Mouse (Mus musculus) adrenal gland, adult 18-20 months (tissue): Measurements from ENCODE around the gene Il10rb. TPM values are rescaled to one million over a fixed set of nuclear protein-coding genes. Genes with fewer than 3 reads are reported as not detected.

Source experiments
- DNase-seq, 2 experiments: peaks; one replicate each; pipeline ENCODE4 v3.0.0; 2021 to 2022; ENCODE audit warnings: low spot score in 2 of 2
- total RNA-seq, 2 experiments: library from RNA; stranded (reverse); gene quantifications; 1 replicate in 1 of 2; 2 replicates in 1 of 2; pipeline ENCODE4 v1.2.3; 2021

The Il10rb gene
- total RNA-seq, 2 experiments from 2014 or later = 176 to 268 TPM

GRCm38 (mm10) chr16:91380151-91380550, 25.8 kb upstream of the Il10rb start:
- no peak for DNase-seq

GRCm38 (mm10) chr16:91381606-91382005, 24.4 kb upstream of the Il10rb start:
- DNase-seq = no peak

DNA sequence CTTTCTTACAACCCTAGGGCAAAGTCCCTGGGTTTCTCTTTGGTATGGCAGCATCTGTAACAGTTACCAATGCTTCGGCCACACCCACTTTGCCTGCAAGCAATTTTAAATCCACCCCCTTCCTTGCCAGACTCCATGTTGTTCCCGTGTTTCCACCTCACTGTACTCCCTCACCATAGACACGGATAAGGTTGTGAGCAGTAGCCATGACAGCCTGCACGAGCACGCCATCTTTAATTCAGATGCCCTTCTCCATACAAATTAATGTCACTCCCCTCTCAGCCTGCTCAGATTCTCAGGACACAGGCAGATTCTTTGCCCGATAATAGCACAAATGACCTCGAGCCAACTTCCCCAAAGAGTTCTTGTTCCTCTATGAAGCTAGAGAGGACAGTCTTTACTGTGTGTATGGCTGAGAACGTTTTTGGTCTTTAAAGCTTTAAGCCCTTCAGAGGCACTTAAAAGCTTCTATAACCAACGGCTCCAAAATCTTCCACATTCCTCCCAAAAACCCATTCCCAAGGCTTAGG, 23.6 kb upstream of the Il10rb start:
- no peak for DNase-seq

- DNase-seq = no peak
Measured at GRCm38 (mm10) chr16:91384221-91384620, 21.7 kb upstream of the Il10rb start.

GRCm38 (mm10) chr16:91385621-91386020, 20.3 kb upstream of the Il10rb start:
- DNase-seq = no peak

- DNase-seq = no peak
Measured at GRCm38 (mm10) chr16:91386419-91387120, 19.4 kb upstream of the Il10rb start.

DNA sequence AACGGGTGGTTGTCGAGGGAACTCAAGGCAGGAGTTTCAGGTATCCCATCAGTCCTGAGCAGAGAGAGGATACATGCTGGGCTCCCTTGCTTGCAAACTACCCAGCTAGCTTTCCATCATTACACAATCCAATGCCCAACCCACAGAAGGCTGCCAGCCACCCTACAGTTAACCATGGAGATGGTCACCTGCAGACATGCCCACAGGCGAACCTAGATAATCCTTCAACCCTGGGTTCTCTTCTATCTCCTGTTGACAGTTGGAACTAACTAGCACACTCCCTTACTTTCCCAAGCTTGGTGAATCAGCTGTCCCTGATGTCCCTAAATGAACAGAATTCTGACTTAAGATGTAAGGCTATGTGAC, 18.9 kb upstream of the Il10rb start:
- DNase-seq = no peak

DNA sequence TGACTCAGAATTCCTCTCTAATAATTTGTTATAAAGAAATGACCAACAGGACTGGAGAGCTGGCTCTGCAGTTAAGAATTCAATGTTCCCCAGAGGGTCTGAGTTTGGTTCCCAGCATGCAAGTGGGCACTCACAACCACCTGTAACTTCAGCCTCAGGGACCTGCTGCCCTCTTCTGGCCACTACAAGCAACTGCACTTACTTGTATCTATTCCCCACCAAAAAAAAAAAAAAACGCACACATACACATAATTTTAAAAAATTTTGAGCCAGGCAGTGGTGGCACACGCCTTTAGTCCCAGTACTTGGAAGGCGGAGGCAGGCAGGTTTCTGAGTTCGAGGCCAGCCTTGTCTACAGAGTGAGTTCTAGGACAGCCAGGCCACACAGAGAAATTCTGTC, 15.9 kb upstream of the Il10rb start:
- no peak for DNase-seq

GRCm38 (mm10) chr16:91391421-91391820, 14.5 kb upstream of the Il10rb start, which contains the start of gene Gm21970:
TSS of gene Gm21970 (plus strand) at chr16:91391721.
- no peak for DNase-seq

GRCm38 (mm10) chr16:91394826-91395410, 11.0 kb upstream of the Il10rb start:
- DNase-seq = no peak

DNA sequence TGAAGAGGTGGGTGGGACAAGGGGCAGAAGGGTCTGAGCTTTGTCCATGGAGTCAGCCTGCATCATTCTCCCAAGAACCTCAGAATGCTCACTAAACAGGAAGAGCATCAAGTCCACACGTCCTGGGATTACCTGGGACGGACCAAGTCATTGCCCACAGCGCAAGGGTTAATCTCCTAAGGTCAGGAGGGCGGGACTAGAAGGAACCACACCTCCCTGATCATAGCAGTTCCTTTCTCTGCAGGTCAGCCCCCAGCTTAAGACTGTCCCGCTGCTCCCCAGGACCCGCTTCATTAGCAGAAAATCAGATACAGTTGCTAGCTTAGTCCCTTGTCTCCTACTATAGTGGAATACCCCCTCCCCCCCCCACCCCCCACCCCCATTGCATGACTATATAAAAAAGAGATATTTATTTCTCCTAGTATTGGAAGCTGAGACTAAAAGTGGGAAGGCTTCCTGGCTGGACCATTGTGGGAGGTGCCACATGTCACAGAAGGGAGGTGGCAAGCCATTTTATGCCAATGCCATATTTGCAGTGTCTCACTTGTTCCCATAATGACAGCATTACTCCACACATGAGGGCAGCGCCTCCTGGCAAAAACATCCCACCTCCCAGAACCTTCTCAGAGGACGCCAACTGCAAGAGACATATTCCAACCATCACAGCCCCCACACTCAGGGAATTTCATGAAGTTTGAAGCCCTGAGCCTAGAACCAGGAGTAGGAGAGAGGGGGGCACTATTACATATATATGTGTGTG, 10.2 kb upstream of the Il10rb start:
- DNase-seq = no peak

DNA sequence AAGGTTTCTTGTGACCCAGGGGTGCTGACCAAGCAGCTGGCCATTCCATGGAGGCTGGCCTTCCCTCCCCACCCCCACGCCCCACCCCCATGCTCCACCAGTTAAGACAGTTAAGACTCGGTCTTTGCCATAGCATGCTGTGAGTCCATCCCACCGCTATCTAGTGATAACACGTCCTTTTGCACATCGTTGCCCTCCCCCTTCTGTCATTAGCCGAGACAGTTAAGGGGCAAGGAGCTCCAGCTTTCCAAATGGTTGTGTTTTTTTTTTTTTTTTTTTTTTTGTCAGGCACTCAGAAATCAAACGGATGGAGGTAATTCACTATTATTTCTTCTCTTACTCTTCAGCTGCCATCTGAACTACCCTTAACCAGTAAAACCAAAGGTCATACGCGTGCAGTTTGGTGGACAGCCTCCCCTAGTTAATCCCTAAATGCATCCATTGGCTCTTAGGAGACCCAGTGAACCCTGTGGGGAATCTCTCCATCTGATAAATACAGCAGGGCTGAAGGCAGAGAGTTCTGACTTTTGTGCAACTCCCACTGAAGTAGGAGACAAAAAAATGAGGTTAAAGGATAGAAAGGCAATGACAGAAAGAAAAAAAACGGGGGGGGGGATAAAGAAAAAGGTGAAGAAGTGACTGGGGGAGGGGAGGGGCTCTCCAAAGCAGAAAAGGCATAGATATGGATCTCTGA, 9.0 kb upstream of the Il10rb start:
- DNase-seq = no peak

DNA sequence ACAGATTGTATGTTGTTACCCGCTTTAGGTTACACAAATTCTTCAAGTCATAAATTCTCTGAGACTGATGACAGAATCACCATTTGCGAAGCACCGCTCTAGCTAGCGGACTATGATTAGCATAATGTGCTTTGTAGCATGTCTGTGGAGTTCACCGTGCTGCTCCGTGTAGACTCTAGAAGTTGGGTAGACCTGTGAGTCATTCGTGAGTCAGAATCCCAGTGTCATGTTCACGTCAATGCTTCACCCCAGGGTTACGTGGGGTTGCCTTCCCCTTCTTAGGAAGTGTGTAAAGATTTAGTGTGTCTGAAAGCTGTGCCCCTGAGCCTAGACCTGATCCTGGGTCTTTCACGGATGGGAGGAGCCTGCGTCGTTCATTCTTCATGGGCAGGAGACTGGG, 7.9 kb upstream of the Il10rb start:
- no peak for DNase-seq

DNA sequence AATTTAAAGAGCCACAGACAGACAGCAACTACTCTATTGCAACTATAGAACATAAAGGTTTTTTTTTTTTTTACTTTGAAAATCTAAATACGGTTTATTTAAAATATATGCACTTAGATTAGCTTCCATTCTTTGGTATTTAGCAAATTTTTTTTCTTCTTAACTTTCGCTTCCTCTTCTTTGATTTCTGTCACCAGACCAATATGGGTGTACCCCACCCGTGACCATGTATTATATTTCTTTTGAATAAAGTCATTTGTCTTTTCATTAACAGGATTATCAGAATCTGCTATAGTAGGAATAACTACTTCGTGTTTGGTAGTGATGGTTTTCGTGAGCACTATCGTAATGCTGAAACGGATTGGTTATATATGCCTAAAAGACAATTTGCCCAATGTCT, 7.0 kb upstream of the Il10rb start:
- no peak for DNase-seq

DNA sequence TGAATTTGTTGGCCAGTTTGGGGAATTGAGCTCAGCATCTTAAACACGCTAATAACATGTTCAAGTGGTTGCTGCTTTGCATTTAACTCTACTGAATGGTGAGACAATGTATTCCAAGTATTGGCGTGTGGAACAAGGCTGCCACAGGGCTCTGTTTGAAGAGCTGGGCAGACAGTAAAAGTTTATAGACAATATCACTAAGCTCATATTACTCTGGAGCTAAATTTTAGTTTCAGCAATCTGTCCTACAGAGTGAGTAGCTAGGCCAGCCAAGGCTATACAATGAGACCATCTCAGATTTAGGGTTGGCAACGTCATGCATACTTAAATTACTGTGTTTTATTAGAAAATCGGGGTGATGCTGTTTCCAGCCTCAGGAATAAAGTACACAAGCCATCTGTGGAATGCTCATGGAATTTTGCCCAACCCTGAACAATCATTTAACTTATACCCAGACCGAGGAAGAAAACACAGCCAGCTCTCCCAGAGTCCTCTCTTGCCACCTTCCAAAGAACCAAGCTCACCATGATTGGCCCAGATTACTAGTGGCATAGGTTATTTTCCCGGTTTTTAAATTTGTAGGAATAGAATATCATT, 4.3 kb upstream of the Il10rb start:
- no peak for DNase-seq

- no peak for DNase-seq
Measured at GRCm38 (mm10) chr16:91403784-91404183, 2.2 kb upstream of the Il10rb start.

GRCm38 (mm10) chr16:91404187-91404586, 1.8 kb upstream of the Il10rb start:
- no peak for DNase-seq

DNA sequence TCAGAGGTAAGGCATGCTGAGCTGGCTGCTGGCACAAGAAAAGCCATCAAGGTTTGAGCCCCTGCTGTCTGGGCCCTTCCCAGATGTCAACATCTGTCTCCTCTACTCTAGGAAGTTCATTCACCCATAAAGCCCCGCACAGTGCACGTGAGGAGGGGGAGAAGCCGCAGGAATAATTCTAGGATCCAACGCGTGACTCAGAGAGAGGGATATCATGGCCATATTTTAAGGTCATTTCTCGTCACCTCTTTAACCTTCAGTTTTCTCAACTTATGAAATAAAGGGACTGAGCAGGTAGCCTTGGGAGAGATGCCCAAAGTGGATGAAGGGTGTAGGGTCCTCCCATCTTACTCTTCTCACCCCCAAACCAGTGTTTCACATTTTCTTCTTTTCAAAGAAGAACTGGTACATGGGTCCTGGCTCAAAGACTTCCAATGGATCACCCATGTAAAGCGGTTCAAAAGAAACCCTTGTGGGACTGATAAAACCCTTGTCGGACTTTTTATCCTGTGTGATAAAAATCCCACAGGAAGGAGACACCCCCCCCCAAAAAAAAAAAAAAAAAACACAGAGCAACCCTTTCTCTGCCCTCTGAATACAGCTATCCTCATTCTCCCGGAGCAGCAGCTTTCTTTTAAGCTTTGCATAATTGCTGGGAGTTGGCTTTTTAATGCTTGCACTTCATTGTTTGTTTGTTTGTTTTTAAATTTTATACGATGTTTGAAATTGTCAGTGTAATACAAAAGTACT, 961 bp upstream of the Il10rb start:
- DNase-seq = no peak

GRCm38 (mm10) chr16:91406585-91407220, 739 bp downstream of the Il10rb start:
- no peak for DNase-seq
